Mouse (Mus musculus) megakaryocyte progenitor cell, adult 5-6 weeks (primary cell): ENCODE data around the gene Wdr44. TPM values are rescaled to one million over a fixed set of nuclear protein-coding genes. Genes with fewer than 3 reads are reported as not detected.
"Not testable (repeated sequence)": the region's sequence is repeated elsewhere in the genome, so short reads cannot be mapped to it uniquely, and the experiment has no call there.

Experiments
- ATAC-seq: replicated peaks from 2 replicates; pipeline ENCODE4 v1.8.0; 2016; ENCODE audit warnings: mild to moderate bottlenecking, moderate TSS enrichment, inconsistent platforms; ENCODE audit not compliant: poor library complexity
- total RNA-seq, 2 experiments: library from RNA; stranded (forward) in 1 of 2; stranded (reverse) in 1 of 2; fragments of 157-497, 149-512 nt in 1 of 2; fragments of 200-1000 nt in 1 of 2; gene quantifications; 2 replicates each; pipeline versions ENCODE4 v1.2.3 to v1.2.4; 2015 to 2017

Wdr44 gene
- 11.8 and 14.5 TPM in 2 replicates for total RNA-seq (2015)
- 8.9 and 10.9 TPM in 2 replicates for total RNA-seq (2017)

- ATAC-seq, result peak; percentile 94
Measured at GRCm38 (mm10) chrX:23692722-23693442, at the start of gene Wdr44. TSS of gene Wdr44 (plus strand) at chrX:23693051.

GRCm38 (mm10) chrX:23648371-23648770 lies 44.5 kb upstream of the Wdr44 start:
- ATAC-seq, result no peak

GRCm38 (mm10) chrX:23662216-23662615 lies 30.6 kb upstream of the Wdr44 start:
- ATAC-seq, result no peak

- ATAC-seq, result peak; percentile 59
Measured at GRCm38 (mm10) chrX:23673193-23673592, 19.7 kb upstream of the Wdr44 start.

GRCm38 (mm10) chrX:23675450-23675849 lies 17.4 kb upstream of the Wdr44 start:
- peak; percentile 91 for ATAC-seq

GRCm38 (mm10) chrX:23676583-23676982 lies 16.3 kb upstream of the Wdr44 start:
- ATAC-seq, result no peak

GRCm38 (mm10) chrX:23677511-23677910 lies 15.3 kb upstream of the Wdr44 start:
- ATAC-seq, result 0 out of 2 replicates have a peak, but pooled peaks have one; percentile 12

GRCm38 (mm10) chrX:23692336-23692721 lies 522 bp upstream of the Wdr44 start:
- ATAC-seq, result no peak

GRCm38 (mm10) chrX:23693443-23694400 lies 871 bp downstream of the Wdr44 start:
- ATAC-seq, result no peak

- ATAC-seq, result no peak
Measured at GRCm38 (mm10) chrX:23694588-23694987, 1.7 kb downstream of the Wdr44 start.

GRCm38 (mm10) chrX:23695109-23695508 lies 2.3 kb downstream of the Wdr44 start:
- no peak for ATAC-seq

- no peak for ATAC-seq
Measured at GRCm38 (mm10) chrX:23697346-23697745, 4.5 kb downstream of the Wdr44 start.

- no peak for ATAC-seq
Measured at GRCm38 (mm10) chrX:23699023-23699422, 6.2 kb downstream of the Wdr44 start.

GRCm38 (mm10) chrX:23717247-23717646 lies 24.4 kb downstream of the Wdr44 start:
- ATAC-seq, result no peak

- ATAC-seq, result no peak
Measured at GRCm38 (mm10) chrX:23727463-23727862, 34.6 kb downstream of the Wdr44 start.

- no peak for ATAC-seq
Measured at GRCm38 (mm10) chrX:23754671-23755070, 61.8 kb downstream of the Wdr44 start.

- ATAC-seq, result no peak
Measured at GRCm38 (mm10) chrX:23767849-23768248, 75.0 kb downstream of the Wdr44 start.

GRCm38 (mm10) chrX:23807125-23807524 lies 114.3 kb downstream of the Wdr44 start:
- ATAC-seq, result peak; percentile 60

- no peak for ATAC-seq
Measured at GRCm38 (mm10) chrX:23810365-23810764, 117.5 kb downstream of the Wdr44 start.

GRCm38 (mm10) chrX:23813287-23813686 lies 120.4 kb downstream of the Wdr44 start:
- ATAC-seq, result peak; percentile 66; the same call in 1 of the 2 replicates

GRCm38 (mm10) chrX:23822885-23823284 lies 130.0 kb downstream of the Wdr44 start:
- ATAC-seq, result not testable (repeated sequence)
